Mouse (Mus musculus): Measurements from ENCODE around the gene Filip1.

The Filip1 gene

DNA sequence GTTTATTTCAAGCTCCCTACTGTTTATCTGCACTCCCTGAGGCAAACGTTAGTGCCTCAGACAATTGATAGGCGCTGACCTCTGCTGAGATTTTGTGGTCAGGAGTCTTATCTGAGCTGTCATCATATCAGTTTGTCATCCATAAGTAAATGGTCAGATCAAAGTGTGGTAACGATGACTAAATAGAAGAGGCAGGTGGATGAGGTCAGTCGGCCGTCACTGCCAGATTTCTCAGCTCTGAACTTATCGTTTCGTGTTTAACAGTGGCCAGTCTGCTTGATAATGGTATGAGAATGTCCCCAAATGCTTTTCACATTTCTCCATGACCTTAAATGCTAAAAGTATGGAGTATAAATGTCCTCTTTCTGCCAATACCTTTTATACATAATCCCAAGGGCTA lies 132.6 kb downstream of the Filip1 start:
- in situ Hi-C loops (cut with MboI; ENCODE audit: low pct_unique_long_range_greater_than_20kb in 1 of 2, low sequenced_read_pairs in 2 of 2, unreplicated experiment in 1 of 2) = no loop called here

DNA sequence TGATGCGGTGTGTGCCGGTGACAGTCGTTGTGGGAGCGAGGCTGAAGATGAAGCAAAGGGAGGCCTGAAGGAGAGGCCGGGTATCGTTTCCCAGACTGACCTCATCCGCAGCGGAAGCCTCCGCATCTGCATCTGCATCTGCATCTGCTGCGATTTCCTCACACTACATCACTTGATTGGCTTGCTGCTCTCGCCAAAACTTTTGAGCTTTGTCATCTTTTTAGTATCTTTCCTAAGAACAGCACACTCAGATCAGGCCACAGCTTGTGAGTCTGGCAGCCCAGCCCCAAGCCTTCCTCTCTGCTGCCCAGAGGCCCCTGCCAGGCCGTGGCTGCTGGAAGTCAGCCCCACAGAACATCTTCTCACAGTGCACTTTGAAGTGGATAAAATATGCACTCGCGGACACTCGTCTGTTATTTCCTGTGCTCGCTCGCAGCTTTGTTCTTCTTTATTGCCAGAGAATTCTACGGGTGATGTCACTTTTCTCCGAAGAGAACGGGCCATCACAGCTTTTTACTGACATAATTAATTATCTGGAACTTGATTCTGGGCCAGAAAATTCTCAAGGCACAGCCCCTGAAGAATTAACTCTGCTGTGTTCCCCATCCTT lies 137.0 kb downstream of the Filip1 start:
- in situ Hi-C loops (cut with MboI; ENCODE audit: low pct_unique_long_range_greater_than_20kb in 1 of 2, low sequenced_read_pairs in 2 of 2, unreplicated experiment in 1 of 2) = loop anchor here in 1 of 2 experiments (10.0 kb wide), 1 partner anchor 59 kb away; no protein-coding TSS in a partner anchor

DNA sequence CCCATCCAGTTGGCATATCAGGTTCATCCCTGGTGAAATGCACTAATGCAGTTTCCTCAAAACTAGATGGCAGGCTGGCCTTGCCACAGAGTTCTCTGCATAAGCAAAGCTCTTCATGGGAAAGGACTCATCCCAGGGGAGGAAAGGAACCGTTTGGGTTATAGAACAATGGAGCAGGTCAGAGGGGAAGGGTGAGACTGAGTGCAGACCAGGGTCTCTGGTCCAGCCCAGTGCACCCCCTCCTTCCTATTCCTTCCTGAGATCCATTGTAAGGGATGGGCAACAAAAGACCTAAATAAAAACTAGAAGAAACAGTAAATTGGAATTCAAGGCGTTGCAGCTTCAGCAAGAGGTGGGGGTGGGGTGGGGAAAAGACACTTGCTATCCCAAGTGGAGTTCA lies 140.1 kb downstream of the Filip1 start:
- in situ Hi-C loops (cut with MboI; ENCODE audit: low pct_unique_long_range_greater_than_20kb in 1 of 2, low sequenced_read_pairs in 2 of 2, unreplicated experiment in 1 of 2) = loop anchor here in 1 of 2 experiments (10.0 kb wide), 1 partner anchor 62 kb away; no protein-coding TSS in a partner anchor

DNA sequence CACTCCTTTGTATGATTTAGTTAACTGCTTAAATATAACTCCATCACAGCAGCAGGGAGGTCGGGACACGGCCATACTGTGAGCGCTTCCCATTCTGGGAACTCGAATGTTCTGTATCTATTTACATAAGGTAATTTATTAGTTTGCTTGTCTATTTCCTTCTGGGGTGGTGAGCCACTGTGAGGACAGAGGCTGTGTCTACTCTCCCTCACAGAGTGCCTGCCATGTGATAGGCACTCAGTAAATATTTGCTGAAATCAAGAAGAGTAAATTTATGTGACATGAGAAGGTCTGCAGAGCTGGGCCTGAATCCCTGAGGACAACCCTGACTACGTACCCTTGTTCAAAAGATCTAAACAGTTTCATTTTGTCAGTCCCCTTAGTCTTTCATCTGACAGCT lies 143.1 kb downstream of the Filip1 start:
- in situ Hi-C loops (cut with MboI; ENCODE audit: low pct_unique_long_range_greater_than_20kb in 1 of 2, low sequenced_read_pairs in 2 of 2, unreplicated experiment in 1 of 2) = no loop called here

DNA sequence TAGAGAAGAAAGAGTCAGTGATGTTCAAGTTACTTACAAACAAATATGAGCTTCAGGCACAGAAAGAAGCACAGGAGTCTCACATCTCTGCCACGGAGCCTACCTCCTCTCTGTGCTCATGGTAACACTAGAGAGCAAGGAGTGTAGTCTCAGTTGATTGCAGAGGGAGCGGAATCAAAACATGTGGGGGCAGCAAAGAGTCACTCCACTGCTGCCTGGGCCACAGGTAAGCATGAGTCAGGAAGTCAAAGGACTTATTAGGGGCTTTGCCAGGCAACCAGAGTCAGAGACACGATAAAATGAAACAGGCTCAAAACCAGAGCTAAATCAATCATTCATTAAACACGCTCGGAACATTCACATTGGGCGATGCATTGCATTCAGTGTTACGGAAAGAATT lies 146.7 kb downstream of the Filip1 start:
- in situ Hi-C loops (cut with MboI; ENCODE audit: low pct_unique_long_range_greater_than_20kb in 1 of 2, low sequenced_read_pairs in 2 of 2, unreplicated experiment in 1 of 2) = no loop called here

DNA sequence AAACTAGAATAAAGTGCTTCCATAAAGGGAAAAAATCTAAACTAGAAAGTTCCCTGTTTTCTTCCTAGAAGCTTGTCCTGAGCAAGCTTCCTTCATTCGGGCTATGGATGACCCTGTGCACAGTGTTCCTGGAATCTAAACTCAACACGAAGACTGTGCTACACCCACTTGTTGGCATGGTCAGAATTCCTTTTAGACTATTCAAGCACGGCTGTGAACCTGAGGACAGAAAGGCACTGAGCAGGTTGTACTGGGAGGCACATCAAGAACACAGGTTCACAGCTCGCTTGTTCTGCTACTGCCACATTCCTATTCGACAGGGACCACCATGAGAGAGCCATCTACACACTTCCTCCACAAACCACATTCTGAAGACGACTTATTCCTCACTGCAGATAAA lies 150.1 kb downstream of the Filip1 start:
- in situ Hi-C loops (cut with MboI; ENCODE audit: low pct_unique_long_range_greater_than_20kb in 1 of 2, low sequenced_read_pairs in 2 of 2, unreplicated experiment in 1 of 2) = no loop called here

DNA sequence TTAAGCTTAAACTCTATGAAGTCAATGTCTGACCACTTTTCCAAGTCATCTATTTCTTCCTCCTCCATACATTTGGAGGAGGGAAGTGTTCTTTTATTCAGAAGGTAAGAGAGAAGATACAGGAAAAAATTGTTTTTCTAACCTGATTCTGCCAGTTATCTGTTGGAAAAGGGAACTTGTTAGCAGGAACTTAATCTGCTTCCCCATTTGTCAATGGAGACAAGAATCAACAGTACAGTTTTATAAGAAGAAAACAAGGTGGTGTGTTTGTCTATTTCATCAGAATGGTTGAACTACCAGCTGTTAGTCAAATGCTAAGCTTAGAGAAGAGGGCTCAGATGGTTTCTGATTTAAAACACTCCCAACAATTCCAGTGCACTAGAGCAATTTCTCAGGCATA lies 165.6 kb downstream of the Filip1 start:
- in situ Hi-C loops (cut with MboI; ENCODE audit: low pct_unique_long_range_greater_than_20kb in 1 of 2, low sequenced_read_pairs in 2 of 2, unreplicated experiment in 1 of 2) = no loop called here

DNA sequence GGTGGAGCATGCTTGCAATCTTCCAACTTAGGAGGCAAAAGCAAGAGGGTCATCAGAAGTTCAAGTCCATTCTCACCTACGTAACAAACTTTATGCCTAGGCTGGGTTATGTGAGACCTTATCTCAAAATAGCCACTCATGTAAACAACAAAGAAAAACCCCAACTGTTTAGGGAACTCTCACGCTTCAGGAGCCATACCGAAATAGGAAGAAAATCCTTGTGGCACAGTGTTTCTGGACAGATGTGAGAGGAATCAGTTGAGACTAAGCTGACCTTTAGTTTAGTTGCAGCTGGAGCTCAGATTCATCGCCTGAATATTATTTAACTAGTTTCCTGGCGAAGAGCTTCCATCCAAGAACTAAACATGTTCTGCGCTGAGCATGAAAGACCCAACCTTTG lies 170.0 kb downstream of the Filip1 start:
- in situ Hi-C loops (cut with MboI; ENCODE audit: low pct_unique_long_range_greater_than_20kb in 1 of 2, low sequenced_read_pairs in 2 of 2, unreplicated experiment in 1 of 2) = no loop called here

DNA sequence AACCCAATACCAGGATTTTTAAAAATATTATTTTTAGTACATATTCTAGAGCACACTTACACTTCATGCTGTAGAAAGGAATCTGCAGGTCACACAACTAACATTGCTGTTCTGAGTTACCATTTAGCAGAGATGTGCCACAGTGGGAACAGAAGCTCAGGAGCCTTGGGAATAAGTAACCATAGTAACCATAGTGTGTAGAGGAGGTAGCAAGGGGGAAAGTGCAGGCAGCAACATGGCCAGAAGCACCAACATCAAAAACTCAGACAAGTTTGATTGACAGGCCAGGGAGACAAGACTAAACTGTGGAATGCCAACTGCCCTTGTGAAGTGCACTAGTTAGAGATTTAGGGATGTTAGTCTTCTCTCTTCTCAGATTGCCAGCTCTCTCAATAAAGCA lies 170.6 kb downstream of the Filip1 start:
- in situ Hi-C loops (cut with MboI; ENCODE audit: low pct_unique_long_range_greater_than_20kb in 1 of 2, low sequenced_read_pairs in 2 of 2, unreplicated experiment in 1 of 2) = no loop called here

DNA sequence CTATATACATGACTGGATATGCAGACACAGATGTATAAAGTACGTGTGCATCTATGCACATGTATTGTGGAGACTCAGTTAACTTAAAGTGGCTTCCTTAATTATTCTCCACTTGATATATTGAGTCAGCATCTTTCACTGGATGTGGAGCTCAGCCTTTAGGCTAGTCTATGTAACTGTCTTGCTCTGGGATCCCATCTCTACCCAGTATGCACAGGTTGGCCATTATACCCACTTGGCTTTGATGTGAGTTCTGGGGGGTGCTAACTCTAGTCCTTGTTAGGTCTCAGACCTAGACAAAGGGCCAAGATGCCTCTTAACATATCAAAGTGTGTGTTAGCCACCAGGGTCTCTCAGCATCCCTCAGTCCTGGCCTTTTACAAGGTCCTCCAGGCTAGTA lies 181.4 kb downstream of the Filip1 start:
- in situ Hi-C loops (cut with MboI; ENCODE audit: low pct_unique_long_range_greater_than_20kb in 1 of 2, low sequenced_read_pairs in 2 of 2, unreplicated experiment in 1 of 2) = no loop called here

DNA sequence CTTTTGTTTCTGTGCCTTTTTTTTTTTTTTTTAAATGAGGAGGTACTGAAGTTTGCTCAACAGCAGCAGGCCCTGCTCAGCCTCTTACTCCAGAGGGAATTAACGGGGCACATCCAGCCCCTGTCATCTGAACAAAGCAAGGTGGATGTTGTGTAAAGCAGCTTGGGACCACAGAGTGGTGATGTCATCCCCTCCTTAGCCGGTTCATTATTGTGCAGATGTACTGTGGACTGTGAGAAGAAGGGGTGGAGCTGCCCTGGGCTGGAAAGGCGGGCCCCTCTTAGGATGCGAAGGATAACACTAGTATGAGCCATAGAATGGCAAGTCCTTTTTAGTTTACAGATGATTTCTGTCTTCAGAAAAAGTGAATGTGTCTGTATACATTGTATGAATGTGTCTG lies 181.8 kb downstream of the Filip1 start:
- in situ Hi-C loops (cut with MboI; ENCODE audit: low pct_unique_long_range_greater_than_20kb in 1 of 2, low sequenced_read_pairs in 2 of 2, unreplicated experiment in 1 of 2) = no loop called here

DNA sequence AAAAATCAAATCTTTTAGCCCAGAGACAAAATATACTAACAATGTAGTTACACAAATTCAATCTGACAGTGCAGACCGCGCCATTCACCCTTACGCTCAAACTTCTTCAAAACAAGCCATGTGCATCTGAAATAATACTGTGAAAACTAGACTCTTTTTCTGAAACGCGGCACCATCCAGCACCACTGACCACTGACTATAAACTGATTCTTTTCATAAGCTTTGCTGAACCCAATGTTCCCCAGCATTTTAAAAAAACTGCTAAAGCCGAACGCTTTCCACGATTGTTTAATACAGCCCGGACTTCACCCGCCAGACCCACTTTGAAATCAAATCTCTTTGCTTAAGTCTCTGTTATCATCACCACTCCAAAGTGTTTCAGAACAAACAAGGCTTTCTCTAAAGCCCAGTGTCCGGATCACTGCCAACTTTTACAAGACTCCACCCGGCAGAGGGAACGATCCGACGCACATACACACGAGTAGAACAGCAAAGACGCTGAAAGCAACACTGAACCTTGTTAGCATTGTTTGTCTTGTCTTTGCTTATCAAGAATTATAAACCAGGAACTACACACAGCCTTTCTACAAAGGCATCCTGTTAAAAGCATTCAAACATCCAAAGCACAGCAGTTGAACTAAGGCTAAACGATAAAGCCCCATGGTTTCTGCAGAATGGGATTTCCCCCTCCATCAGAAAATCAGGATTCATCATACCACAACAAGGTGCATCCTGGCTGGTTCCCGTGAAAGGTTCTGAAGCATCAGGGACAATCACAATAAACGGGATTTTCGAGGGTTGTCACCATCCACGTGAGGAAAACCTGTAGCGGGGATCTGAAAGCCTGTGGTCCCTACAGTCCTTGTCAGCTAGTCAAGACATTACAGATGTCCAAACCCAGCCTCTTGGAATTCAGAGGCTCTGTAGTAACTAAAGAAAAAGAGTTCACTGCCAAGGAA lies 182.5 kb downstream of the Filip1 start:
- in situ Hi-C loops (cut with MboI; ENCODE audit: low pct_unique_long_range_greater_than_20kb in 1 of 2, low sequenced_read_pairs in 2 of 2, unreplicated experiment in 1 of 2) = no loop called here

DNA sequence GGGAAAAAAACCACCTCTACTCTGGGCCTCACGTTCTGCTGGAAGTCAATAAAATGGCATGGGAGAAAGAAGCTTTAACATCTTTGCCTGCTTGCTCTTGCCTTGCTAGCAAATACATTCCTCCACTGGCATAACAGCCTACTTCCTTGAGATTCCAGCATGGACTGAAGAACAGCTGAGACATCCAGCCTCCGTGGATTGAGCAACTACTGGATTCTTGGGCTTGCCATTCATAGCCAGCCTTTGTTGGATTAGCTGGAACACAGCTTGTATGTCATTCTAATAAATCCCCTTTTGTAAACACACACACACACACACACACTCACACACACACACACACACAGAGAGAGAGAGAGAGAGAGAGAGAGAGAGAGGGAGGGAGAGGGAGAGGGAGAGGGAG lies 185.6 kb downstream of the Filip1 start:
- in situ Hi-C loops (cut with MboI; ENCODE audit: low pct_unique_long_range_greater_than_20kb in 1 of 2, low sequenced_read_pairs in 2 of 2, unreplicated experiment in 1 of 2) = no loop called here

DNA sequence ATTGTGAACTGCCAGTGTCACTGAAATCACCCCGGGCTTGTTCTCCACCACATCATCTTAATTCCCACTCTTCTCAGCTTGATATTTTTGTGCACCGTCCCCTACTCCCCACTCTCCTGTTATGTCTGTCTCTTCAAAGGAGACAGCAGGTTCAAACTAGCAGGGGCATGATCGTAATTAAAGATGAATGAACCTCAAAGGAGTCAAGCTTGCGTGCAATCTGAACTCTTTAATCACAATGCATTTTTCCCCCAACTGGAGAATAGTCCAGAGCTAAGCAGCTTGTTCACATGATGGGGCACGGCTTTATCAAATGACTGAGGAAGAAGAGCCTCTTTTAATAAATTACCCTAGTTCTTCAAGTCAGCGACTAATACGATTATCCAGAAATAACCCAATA lies 187.1 kb downstream of the Filip1 start:
- in situ Hi-C loops (cut with MboI; ENCODE audit: low pct_unique_long_range_greater_than_20kb in 1 of 2, low sequenced_read_pairs in 2 of 2, unreplicated experiment in 1 of 2) = no loop called here

DNA sequence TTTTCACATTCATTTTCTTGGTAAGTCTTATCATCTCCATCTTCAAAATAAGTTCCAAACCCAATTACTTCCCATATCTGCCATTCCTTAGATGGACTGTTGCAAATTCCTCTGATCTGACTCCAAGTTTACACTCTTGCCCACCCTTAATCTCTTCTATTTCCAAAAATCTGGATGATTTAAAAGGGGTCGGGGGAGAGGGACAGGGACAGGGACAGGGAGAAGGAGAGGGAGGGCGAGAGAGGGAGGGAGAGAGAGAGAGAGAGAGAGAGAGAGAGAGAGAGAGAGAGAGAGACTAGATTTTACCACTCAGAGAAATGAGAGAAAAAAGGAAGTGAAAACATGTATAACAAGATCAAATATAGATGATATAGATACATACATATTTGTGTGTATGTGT lies 188.8 kb downstream of the Filip1 start:
- in situ Hi-C loops (cut with MboI; ENCODE audit: low pct_unique_long_range_greater_than_20kb in 1 of 2, low sequenced_read_pairs in 2 of 2, unreplicated experiment in 1 of 2) = loop anchor here in 1 of 2 experiments (25.0 kb wide), 1 partner anchor 188 kb away; the partner anchor contains the start of gene Filip1

DNA sequence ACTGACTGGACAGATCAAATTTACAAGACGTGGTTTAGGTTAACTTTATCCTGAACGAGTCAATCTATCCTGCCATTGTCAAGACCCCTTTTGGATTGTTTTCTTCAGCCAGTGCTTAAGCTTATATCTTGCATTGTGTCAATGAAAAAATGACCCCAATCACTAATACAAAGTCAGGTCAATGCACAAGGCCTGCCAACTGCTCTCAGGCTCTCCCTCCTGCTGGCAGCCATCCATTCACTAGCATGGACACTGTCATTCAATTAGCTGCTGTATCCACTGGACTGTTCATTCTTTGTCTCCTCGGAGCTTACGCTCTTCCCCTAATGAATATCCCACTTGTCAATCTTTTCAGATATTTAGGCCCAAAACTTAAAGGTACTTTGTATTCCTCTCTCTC lies 189.2 kb downstream of the Filip1 start:
- in situ Hi-C loops (cut with MboI; ENCODE audit: low pct_unique_long_range_greater_than_20kb in 1 of 2, low sequenced_read_pairs in 2 of 2, unreplicated experiment in 1 of 2) = loop anchor here in 1 of 2 experiments (25.0 kb wide), 1 partner anchor 189 kb away; the partner anchor contains the start of gene Filip1

DNA sequence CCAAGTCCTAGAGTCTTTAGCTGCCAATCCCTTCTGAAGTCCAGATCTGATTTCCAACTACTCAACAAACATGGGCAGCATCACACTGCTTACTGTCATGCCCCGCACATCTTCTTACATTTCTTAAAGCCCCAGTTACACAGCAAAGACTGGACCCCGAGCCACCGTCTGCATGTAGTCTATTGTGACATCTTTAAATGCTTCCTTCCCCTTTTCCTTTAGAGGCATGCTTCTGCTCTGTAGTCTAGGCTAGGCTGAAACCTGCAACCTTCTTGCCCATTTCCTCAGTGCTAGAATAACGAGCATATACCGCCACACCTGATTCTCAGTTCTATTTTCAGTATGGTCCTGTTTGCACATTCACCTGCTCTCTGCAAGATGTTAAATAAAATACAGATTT lies 196.2 kb downstream of the Filip1 start:
- in situ Hi-C loops (cut with MboI; ENCODE audit: low pct_unique_long_range_greater_than_20kb in 1 of 2, low sequenced_read_pairs in 2 of 2, unreplicated experiment in 1 of 2) = loop anchor here (10.0 to 25.0 kb wide), 2 partner anchors 178 to 196 kb away; partner anchors contain the start of gene Filip1 (in 1 of the 2)

DNA sequence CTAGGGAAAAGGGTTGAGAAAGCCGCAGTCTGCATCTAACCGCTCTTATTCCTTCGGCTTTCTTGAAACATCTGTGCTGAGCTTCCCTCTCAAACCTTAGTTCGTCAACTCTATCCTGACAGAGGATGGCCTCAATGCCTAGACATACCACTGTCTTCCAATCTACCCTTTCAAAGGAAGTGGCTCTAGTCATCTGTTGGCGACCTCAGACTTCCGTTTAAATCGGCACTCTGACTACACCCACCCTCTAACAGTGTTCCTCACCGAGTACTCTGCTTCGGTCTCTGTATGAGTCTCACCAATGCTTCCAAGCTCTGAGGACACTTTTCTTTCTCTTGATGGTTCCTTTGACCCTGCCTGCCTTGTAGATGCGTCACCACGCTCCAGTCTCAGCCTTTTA lies 196.6 kb downstream of the Filip1 start:
- in situ Hi-C loops (cut with MboI; ENCODE audit: low pct_unique_long_range_greater_than_20kb in 1 of 2, low sequenced_read_pairs in 2 of 2, unreplicated experiment in 1 of 2) = loop anchor here (10.0 to 25.0 kb wide), 2 partner anchors 179 to 196 kb away; partner anchors contain the start of gene Filip1 (in 1 of the 2)

DNA sequence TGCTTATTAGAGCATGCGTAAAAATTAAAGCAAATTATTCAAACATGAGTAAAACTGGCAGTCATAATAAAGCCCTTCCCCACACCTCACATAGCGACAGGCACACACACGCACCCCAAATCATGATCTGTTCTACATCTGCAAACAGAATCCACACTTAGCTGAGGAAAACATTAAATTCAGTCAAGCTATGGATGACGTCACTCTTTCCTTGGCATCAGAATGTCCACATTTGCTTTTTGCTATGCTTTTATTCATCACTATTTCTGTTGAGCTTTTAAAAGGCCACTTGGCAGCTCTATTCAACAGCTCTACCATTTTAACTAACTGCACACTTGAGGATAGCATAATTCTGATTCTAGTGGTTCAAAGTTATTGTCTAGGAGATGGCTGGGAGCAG lies 198.1 kb downstream of the Filip1 start:
- in situ Hi-C loops (cut with MboI; ENCODE audit: low pct_unique_long_range_greater_than_20kb in 1 of 2, low sequenced_read_pairs in 2 of 2, unreplicated experiment in 1 of 2) = loop anchor here (10.0 to 25.0 kb wide), 2 partner anchors 180 to 198 kb away; partner anchors contain the start of gene Filip1 (in 1 of the 2)
